Mouse (Mus musculus) midbrain, embryonic 16.5 days (tissue): ENCODE results near the gene Man2c1. TPM values are rescaled to one million over a fixed set of nuclear protein-coding genes. Genes with fewer than 3 reads are reported as not detected.

Source experiments
- ATAC-seq: fragments of 200-750 bp; cut with Nextera tagmentation; 2 replicates; pipeline ENCODE4 v1.8.0; 2017; ENCODE audit warnings: moderate TSS enrichment
- H3K27ac ChIP-seq: fragments of 300-500 bp; sonication (generic); 2 replicates; pipeline ENCODE4 v1.5.1; 2014; ENCODE audit warnings: mild to moderate bottlenecking, low read length, mixed read lengths
- H3K27me3 ChIP-seq: fragments of 300-500 bp; sonication (generic); 2 replicates; pipeline ENCODE4 v1.6.1; 2014; ENCODE audit warnings: low read depth, low read length, mixed read lengths; ENCODE audit not compliant: control insufficient read depth, insufficient read depth
- H3K36me3 ChIP-seq: fragments of 300-500 bp; sonication (generic); 2 replicates; pipeline ENCODE4 v1.6.1; 2014; ENCODE audit warnings: mild to moderate bottlenecking, low read length, moderate library complexity, mixed read lengths; ENCODE audit not compliant: control insufficient read depth, insufficient read depth
- H3K4me1 ChIP-seq: fragments of 300-500 bp; sonication (generic); 2 replicates; pipeline ENCODE4 v1.6.1; 2014; ENCODE audit warnings: mild to moderate bottlenecking, low read length, mixed read lengths; ENCODE audit not compliant: control insufficient read depth, insufficient read depth
- H3K4me2 ChIP-seq: fragments of 300-500 bp; sonication (generic); 2 replicates; pipeline ENCODE4 v1.6.1; 2014; ENCODE audit warnings: mild to moderate bottlenecking, low read length, mixed read lengths
- H3K4me3 ChIP-seq: fragments of 300-500 bp; sonication (generic); 2 replicates; pipeline ENCODE4 v1.5.1; 2014; ENCODE audit warnings: low read depth, mild to moderate bottlenecking, low read length, moderate library complexity, mixed read lengths
- H3K9ac ChIP-seq: fragments of 300-500 bp; sonication (generic); 2 replicates; pipeline ENCODE4 v1.6.1; 2014; ENCODE audit warnings: low read depth, low read length, mixed read lengths
- H3K9me3 ChIP-seq: fragments of 300-500 bp; sonication (generic); replicated peaks from 2 replicates; pipeline ENCODE4 v1.6.1; 2014; ENCODE audit warnings: mild to moderate bottlenecking, low read length, mixed read lengths; ENCODE audit not compliant: control insufficient read depth, poor library complexity, severe bottlenecking
- WGBS: fragments of 180-500 bp; shearing (Covaris S2); extraction: QIAGEN DNeasy Blood & Tissue Kit; methylation state at CpG from one replicate; pipeline ENCODE4 v1.1.7; 2014; 5-methylcytosine and 5-hydroxymethylcytosine counted together
- polyA plus RNA-seq: library from polyadenylated mRNA; unstranded; fragments of >200 nt; fragmentation: Nextera tagmentation; extraction: Ambion mirVana; gene quantifications from 2 replicates; pipeline ENCODE4 v1.2.1, GENCODE M21; 2015

Man2c1 gene
- polyA plus RNA-seq, 1 experiment from 2014 or later, result 94.0 TPM

DNA sequence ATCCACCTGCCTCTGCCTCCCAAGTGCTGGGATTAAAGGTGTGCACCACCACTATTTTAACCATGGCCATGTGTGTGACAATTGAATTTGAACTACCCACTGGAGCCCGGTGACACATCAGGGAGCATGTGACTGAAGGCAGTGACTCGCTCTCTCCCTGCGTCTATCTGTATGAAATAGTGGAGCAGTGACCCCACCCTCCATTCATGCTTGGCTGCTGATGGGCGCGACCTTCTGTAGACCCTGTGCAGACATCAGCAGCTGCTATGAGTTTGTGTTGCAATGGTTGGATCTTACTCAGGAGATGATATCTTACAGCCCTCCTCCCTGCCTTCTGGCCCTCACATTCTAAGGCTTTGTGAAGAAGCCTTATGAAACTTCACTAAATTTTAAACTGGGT lies 37.9 kb downstream of the Man2c1 start:
- 86% methylated on average over 5 of the region's 5 CpGs for WGBS
- H3K9ac ChIP-seq, result no peak overlapping the region

More for the DNA sequence above, 37.9 kb downstream of the Man2c1 start:
- Histone ChIP-seq H3K9me3 (no peaks in the 10 kb centered on the region), H3K4me1 (no peaks in the 10 kb centered on the region), H3K4me2 (no peak overlapping the region), H3K27me3 (no peaks in the 10 kb centered on the region), H3K4me3 (no peak overlapping the region), H3K27ac (no peak overlapping the region), H3K36me3 (no peaks in the 10 kb centered on the region)
- no peak for ATAC-seq

Other genes starting within 250 kb of the Man2c1 start
- gene Snx33, start 202.3 kb upstream of the Man2c1 start, polyA plus RNA-seq, result 2.2 and 2.7 TPM in 2 replicates
- gene Imp3, start 193.2 kb upstream of the Man2c1 start, polyA plus RNA-seq, result 66.9 and 72.9 TPM in 2 replicates
- 27.2 and 32.0 TPM in 2 replicates for gene Snupn, start 179.8 kb upstream of the Man2c1 start, polyA plus RNA-seq
- 24.4 and 25.8 TPM in 2 replicates for gene Ptpn9, start 135.8 kb upstream of the Man2c1 start, polyA plus RNA-seq
- gene Sin3a, start 58.6 kb upstream of the Man2c1 start, polyA plus RNA-seq, result 21.8 and 22.1 TPM in 2 replicates
- 8.2 and 8.6 TPM in 2 replicates for gene Neil1, start 17.6 kb downstream of the Man2c1 start, polyA plus RNA-seq
- gene Commd4, start 27.6 kb downstream of the Man2c1 start, polyA plus RNA-seq, result 191 and 202 TPM in 2 replicates
- not detected in 2 replicates for gene Trcg1, start 105.9 kb downstream of the Man2c1 start, polyA plus RNA-seq
- gene 1700017B05Rik, start 131.9 kb downstream of the Man2c1 start, polyA plus RNA-seq, result 3.0 and 4.2 TPM in 2 replicates